Mouse (Mus musculus) limb, embryonic 12.5 days (tissue): ENCODE data around the gene Map3k11. TPM values are rescaled to one million over a fixed set of nuclear protein-coding genes. Genes with fewer than 3 reads are reported as not detected.

Source experiments
- microRNA-seq: library from miRNA; unstranded; fragments of <30 nt; microRNA quantifications from one replicate; pipeline ENCODE4, GENCODE M21; 2017
- polyA plus RNA-seq: library from polyadenylated mRNA; unstranded; fragments of >200 nt; fragmentation: Nextera tagmentation; extraction: Ambion mirVana; gene quantifications from 2 replicates; pipeline ENCODE4 v1.2.1, GENCODE M21; 2016

The Map3k11 gene
- polyA plus RNA-seq, 1 experiment from 2014 or later: 19.6 TPM

Small RNA genes lying within 50 kb of the gene (microRNA-seq; reads per million reads assigned to microRNA genes)
- gene Mir6987: 0.70 reads per million

Other genes starting within 250 kb of the Map3k11 start
- not detected in 2 replicates for gene Fosl1, start 241.2 kb upstream of the Map3k11 start, polyA plus RNA-seq
- 10.4 and 10.8 TPM in 2 replicates for gene Ccdc85b, start 230.8 kb upstream of the Map3k11 start, polyA plus RNA-seq
- 130 and 140 TPM in 2 replicates for gene Fibp, start 228.1 kb upstream of the Map3k11 start, polyA plus RNA-seq
- gene Ctsw, start 220.2 kb upstream of the Map3k11 start, polyA plus RNA-seq: 2.2 and 2.9 TPM in 2 replicates
- 138 and 139 TPM in 2 replicates for gene Efemp2, start 214.8 kb upstream of the Map3k11 start, polyA plus RNA-seq
- gene Mus81, start 200.3 kb upstream of the Map3k11 start, polyA plus RNA-seq: 43.4 and 43.7 TPM in 2 replicates
- gene Cfl1, start 198.3 kb upstream of the Map3k11 start, polyA plus RNA-seq: 2,525 and 2,543 TPM in 2 replicates
- 0.20 and 0.42 TPM in 2 replicates for gene 1700020D05Rik, start 185.0 kb upstream of the Map3k11 start, polyA plus RNA-seq
- 9.3 and 10.1 TPM in 2 replicates for gene Snx32, start 178.2 kb upstream of the Map3k11 start, polyA plus RNA-seq
- 1.2 TPM in 2 replicates for gene Ovol1, start 128.1 kb upstream of the Map3k11 start, polyA plus RNA-seq
- gene Ap5b1, start 120.7 kb upstream of the Map3k11 start, polyA plus RNA-seq: 1.8 TPM in 2 replicates
- 171 and 193 TPM in 2 replicates for gene Rnaseh2c, start 86.9 kb upstream of the Map3k11 start, polyA plus RNA-seq
- gene Kat5, start 78.5 kb upstream of the Map3k11 start, polyA plus RNA-seq: 56.3 and 60.1 TPM in 2 replicates
- 44.7 and 45.9 TPM in 2 replicates for gene Rela, start 51.3 kb upstream of the Map3k11 start, polyA plus RNA-seq
- 26.5 and 27.6 TPM in 2 replicates for gene Sipa1, start 25.0 kb upstream of the Map3k11 start, polyA plus RNA-seq
- gene Pcnx3, start 166 bp downstream of the Map3k11 start, polyA plus RNA-seq: 35.9 and 38.3 TPM in 2 replicates
- gene Kcnk7, start 15.6 kb downstream of the Map3k11 start, polyA plus RNA-seq: 0.40 TPM in 1 of 2 replicates, not detected in the other
- 15.9 and 16.5 TPM in 2 replicates for gene Ehbp1l1, start 37.6 kb downstream of the Map3k11 start, polyA plus RNA-seq
- 140 and 143 TPM in 2 replicates for gene Fam89b, start 40.9 kb downstream of the Map3k11 start, polyA plus RNA-seq
- gene Ltbp3, start 52.2 kb downstream of the Map3k11 start, polyA plus RNA-seq: 17.0 and 30.3 TPM in 2 replicates
- 74.9 and 78.0 TPM in 2 replicates for gene Scyl1, start 82.7 kb downstream of the Map3k11 start, polyA plus RNA-seq
- gene Frmd8, start 186.5 kb downstream of the Map3k11 start, polyA plus RNA-seq: 37.2 and 41.4 TPM in 2 replicates
- 1.2 and 2.1 TPM in 2 replicates for gene Slc25a45, start 189.1 kb downstream of the Map3k11 start, polyA plus RNA-seq
- 5.5 and 6.6 TPM in 2 replicates for gene Tigd3, start 205.4 kb downstream of the Map3k11 start, polyA plus RNA-seq
- gene Dpf2, start 224.3 kb downstream of the Map3k11 start, polyA plus RNA-seq: 192 and 199 TPM in 2 replicates
- 2.7 and 3.0 TPM in 2 replicates for gene Cdc42ep2, start 236.1 kb downstream of the Map3k11 start, polyA plus RNA-seq